Mouse (Mus musculus): ENCODE data around the gene Dhrs11. TPM values are rescaled to one million over a fixed set of nuclear protein-coding genes. Genes with fewer than 3 reads are reported as not detected.
"Not testable (repeated sequence)": the region's sequence is repeated elsewhere in the genome, so short reads cannot be mapped to it uniquely, and the experiment has no call there.

The Dhrs11 gene
- total RNA-seq (2021), result 1 to 10 TPM; 6.2 TPM
- long read RNA-seq, experiment 1, partial matches to known transcripts, result 0 of 5 reads
- long read RNA-seq, experiment 1, other reads (novel, unspliced or antisense), result 2 of 5 reads
- long read RNA-seq, experiment 2, transcript Dhrs11-201 (7 exons, 1,254 nt), result major isoform, 6 of 10 reads
- long read RNA-seq, experiment 2, partial matches to known transcripts, result 1 of 10 reads
- long read RNA-seq, experiment 2, other reads (novel, unspliced or antisense), result 3 of 10 reads

GRCm38 (mm10) chr11:84828516-84829399 lies at the start of gene Dhrs11:
Dhrs11 (minus strand) TSS chr11:84828994.
- peak; percentile 81 to 87 for DNase-seq (ENCODE audit: low spot score in 2 of 2)
- Histone ChIP-seq H3K4me3 (peak within 1 kb of the TSS; percentile 69), H3K27ac (peak within 1 kb of the TSS; percentile 83)
- TF ChIP-seq CTCF (conservative IDR thresholded peaks at IDR 0.05), result no peak

- DNase-seq (ENCODE audit: low spot score in 2 of 2); H3K27ac ChIP-seq; H3K4me3 ChIP-seq: not testable (repeated sequence)
Observed at GRCm38 (mm10) chr11:84876020-84876419, 47.2 kb upstream of the Dhrs11 start.

- TF ChIP-seq CTCF (conservative IDR thresholded peaks at IDR 0.05), result peak; percentile 45
- DNase-seq (ENCODE audit: low spot score in 2 of 2), result no peak
- no peak overlapping the region for H3K27ac ChIP-seq
- H3K4me3 ChIP-seq, result no peak overlapping the region
Observed at GRCm38 (mm10) chr11:84873042-84873833, 44.4 kb upstream of the Dhrs11 start.

DNA sequence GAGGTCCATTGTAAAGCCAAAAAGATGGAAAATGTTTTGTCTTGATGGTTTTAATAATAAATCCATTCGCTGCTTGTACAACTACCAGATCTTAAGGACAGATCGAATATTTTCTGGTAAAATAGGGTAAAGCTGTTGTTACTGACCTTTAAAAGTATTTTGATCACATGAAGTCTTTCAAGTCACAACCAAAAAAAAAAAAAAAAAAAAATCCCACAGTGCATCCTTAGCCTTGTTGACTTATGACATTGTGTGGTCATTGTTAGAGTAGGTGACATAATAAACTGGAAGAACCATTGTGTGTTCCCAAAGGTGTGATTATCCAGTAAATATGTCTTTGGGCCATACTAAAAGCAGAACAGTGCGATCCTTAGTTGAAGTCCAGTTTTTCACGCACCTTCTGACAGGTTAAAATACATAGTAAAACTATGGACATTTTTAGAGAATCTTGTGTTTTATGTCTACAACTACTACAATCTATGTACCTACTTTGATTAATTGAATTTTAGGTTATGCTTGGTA lies 42.8 kb upstream of the Dhrs11 start:
- no peak for TF ChIP-seq CTCF (conservative IDR thresholded peaks at IDR 0.05)
- DNase-seq (ENCODE audit: low spot score in 2 of 2), result no peak
- peak overlapping the region; percentile 96 for H3K4me3 ChIP-seq
- H3K27ac ChIP-seq, result peak overlapping the region; percentile 100

- peak in 1 of 2 experiments; percentile 34 for DNase-seq (ENCODE audit: low spot score in 2 of 2)
- peak overlapping the region; percentile 100 for H3K27ac ChIP-seq
- H3K4me3 ChIP-seq, result peak overlapping the region; percentile 96
- no peak for TF ChIP-seq CTCF (conservative IDR thresholded peaks at IDR 0.05)
Observed at GRCm38 (mm10) chr11:84871046-84871445, 42.3 kb upstream of the Dhrs11 start.

DNA sequence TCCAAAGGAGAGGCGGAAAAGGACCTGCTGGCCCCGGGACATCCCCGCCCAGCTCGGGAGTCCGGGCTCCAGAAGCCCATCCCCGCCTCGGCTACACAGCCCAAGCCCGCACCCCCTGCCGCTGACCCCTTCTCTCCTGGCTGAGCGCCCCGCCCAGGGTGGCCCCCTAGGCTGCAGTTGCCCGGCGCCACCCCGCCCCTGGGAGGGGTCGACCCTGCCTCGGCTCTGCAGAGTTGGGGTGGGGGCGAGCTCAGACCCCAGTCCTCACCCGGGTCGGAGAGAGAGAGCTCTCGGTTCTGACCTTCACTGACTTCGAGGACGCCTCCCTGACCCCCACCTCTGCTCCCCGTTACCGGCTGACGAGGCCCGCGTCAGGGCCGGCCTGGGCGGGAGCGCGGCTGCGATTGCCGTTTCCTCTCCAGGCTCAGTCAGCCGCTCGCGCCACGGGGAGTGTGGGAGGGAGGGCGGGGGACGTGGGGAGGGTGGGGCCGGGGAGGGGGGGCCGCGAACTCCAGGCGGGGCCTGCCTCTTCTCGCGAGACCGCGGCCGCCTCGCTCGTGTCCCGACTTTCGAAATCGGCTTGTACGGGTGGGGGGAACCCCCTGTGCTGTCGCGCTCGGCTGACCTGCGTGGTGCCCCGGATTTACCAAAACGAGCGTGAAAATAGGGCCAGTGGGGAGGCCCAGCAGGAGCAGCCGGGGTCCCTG lies 41.7 kb upstream of the Dhrs11 start, which contains the start of gene Ggnbp2:
Ggnbp2 (minus strand) TSS at position 481 of the 707 bp plus-strand sequence.
- 0 out of 2 replicates have a peak, but pooled peaks have one; percentile 8 for TF ChIP-seq CTCF (conservative IDR thresholded peaks at IDR 0.05)
- Histone ChIP-seq H3K4me3 (peak within 1 kb of the TSS; percentile 96), H3K27ac (peak within 1 kb of the TSS; percentile 100)
- peak; percentile 89 to 94 for DNase-seq (ENCODE audit: low spot score in 2 of 2)

GRCm38 (mm10) chr11:84869537-84870232 lies 40.9 kb upstream of the Dhrs11 start:
- TF ChIP-seq CTCF (conservative IDR thresholded peaks at IDR 0.05), result no peak
- DNase-seq (ENCODE audit: low spot score in 2 of 2), result peak; percentile 91 to 94
- Histone ChIP-seq H3K27ac (peak overlapping the region; percentile 100), H3K4me3 (peak overlapping the region; percentile 96)

DNA sequence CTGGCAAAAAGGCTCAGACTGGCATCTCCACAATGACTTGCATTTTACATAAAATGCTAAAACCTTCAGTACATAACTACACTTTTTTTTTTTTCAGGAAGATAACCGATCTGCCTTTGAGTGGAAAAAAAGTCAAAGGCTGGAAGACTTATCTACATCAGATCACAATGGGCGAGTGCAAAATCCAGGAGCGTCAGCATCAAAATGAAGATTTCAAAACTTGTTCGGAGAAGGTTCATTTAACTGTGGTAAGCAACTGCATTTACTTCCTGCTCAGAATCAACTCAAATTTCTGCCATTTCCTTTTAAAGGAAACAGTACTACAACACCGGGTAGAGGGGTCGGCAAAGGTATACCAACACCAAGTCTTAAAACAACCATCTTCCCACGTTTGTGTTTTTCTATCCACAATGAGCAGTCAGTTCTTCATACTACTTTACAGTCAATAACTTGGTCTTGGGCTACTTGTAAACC lies 40.0 kb upstream of the Dhrs11 start:
- TF ChIP-seq CTCF (conservative IDR thresholded peaks at IDR 0.05), result no peak
- Histone ChIP-seq H3K27ac (peak overlapping the region; percentile 100; the same call in 1 of the 2 replicates), H3K4me3 (peak overlapping the region; percentile 96)
- no peak for DNase-seq (ENCODE audit: low spot score in 2 of 2)

DNA sequence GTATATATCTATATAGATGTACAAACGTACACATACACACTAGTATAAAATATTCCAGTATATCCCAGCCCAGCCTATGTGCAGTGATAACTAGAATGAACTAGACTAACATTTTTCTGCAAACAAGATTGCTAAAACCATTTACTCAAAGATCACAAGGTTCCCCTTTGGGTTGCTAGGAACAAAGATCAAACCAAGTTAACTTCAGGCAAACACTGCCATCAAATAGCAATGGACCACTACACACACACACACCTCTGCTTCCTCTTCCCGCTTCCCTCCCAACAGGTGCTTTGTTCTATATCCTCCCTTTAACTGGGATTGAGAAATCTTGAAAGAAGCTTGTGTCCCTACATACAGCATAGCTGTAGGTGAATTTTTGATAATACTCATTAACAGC lies 38.8 kb upstream of the Dhrs11 start:
- H3K4me3 ChIP-seq, result 0 out of 2 replicates have a peak overlapping the region, but pooled peaks have one; percentile 8
- DNase-seq (ENCODE audit: low spot score in 2 of 2), result no peak
- H3K27ac ChIP-seq, result no peak overlapping the region
- no peak for TF ChIP-seq CTCF (conservative IDR thresholded peaks at IDR 0.05)

GRCm38 (mm10) chr11:84865268-84865667 lies 36.5 kb upstream of the Dhrs11 start:
- Histone ChIP-seq H3K27ac (no peak overlapping the region), H3K4me3 (no peak overlapping the region)
- TF ChIP-seq CTCF (conservative IDR thresholded peaks at IDR 0.05), result no peak
- DNase-seq (ENCODE audit: low spot score in 2 of 2), result no peak

DNA sequence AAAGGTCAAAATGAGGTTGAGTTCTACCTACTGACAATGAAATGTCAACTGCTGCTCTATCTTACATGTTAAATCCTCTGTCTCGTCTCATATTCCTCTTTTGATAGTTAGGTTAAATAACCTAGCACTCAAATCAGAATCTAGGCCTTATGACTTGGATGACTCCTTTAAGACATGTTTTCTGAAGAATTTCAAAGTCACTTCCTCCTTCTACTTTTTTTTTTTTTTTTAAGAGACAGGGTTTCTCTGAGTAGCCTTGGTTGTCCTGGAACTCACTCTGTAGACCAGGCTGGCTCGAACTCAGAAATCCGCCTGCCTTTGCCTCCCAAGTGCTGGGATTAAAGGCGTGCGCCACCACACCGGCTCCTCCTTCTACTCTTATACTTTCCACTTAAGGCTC lies 26.5 kb upstream of the Dhrs11 start:
- no peak for DNase-seq (ENCODE audit: low spot score in 2 of 2)
- no peak for TF ChIP-seq CTCF (conservative IDR thresholded peaks at IDR 0.05)
- Histone ChIP-seq H3K27ac (no peak overlapping the region), H3K4me3 (no peak overlapping the region)

All from layer of hippocampus, adult 2 months (tissue).